Mouse (Mus musculus) heart, adult 2 months (tissue): ENCODE data around the gene Cox5b.

ENCODE experiments used
- CTCF ChIP-seq: fragments of 200-600 bp; IDR thresholded peaks from 2 replicates; pipeline ENCODE4 v1.8.1; 2022; ENCODE audit warnings: antibody characterized with exemption, mild to moderate bottlenecking, moderate library complexity
- EP300 ChIP-seq: fragments of 200-500 bp; IDR thresholded peaks from 2 replicates; pipeline ENCODE4 v1.6.1; 2011; ENCODE audit warnings: low read depth, low read length, control low read depth; ENCODE audit not compliant: insufficient read depth

DNA sequence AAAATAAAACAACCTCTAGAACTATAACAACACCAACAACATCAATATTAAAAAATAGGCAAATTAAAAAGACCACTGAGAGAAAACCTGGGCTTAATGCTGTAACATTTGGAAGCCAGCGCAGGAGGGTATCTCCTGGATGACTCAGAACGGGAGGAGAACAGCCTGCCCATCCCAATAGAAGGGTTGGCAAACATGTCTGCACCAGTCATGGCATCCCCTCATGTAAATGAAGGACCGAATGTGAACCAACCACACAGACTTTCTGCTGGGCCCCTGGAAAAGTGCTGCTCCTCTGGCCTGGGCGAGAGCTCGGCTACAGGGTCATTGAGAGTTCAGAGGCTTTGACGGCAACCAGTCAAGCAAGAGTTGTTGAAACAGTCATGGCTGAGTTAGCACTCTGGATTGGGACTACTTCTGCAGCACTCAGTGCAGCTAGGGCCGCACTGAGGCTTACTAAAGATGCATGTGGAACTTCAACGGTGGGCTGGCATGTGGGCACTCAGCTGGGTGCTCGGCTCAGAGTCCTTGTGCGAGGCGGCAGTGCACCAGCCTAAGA is 26.0 kb upstream of the Cox5b start:
- TF ChIP-seq CTCF (no peak), EP300 (no peak)
